Mouse (Mus musculus) stomach, postnatal 0 days (tissue): ENCODE results near the gene Ptprf.

Source experiments
- CTCF ChIP-seq: IDR thresholded peaks from 2 replicates; pipeline ENCODE4 v1.5.1; 2016; ENCODE audit warnings: antibody characterized with exemption, low read depth, mild to moderate bottlenecking, moderate library complexity
- EP300 ChIP-seq: optimal IDR thresholded peaks from 2 replicates; pipeline ENCODE3; 2016; ENCODE audit warnings: antibody characterized with exemption

- TF ChIP-seq CTCF (no peak), EP300 (no peak)
Observed at GRCm38 (mm10) chr4:118315286-118315685, 24.1 kb upstream of the Ptprf start.
